9 mouse cellular contexts compared by ENCODE assay signal in the genomic region with DNA sequence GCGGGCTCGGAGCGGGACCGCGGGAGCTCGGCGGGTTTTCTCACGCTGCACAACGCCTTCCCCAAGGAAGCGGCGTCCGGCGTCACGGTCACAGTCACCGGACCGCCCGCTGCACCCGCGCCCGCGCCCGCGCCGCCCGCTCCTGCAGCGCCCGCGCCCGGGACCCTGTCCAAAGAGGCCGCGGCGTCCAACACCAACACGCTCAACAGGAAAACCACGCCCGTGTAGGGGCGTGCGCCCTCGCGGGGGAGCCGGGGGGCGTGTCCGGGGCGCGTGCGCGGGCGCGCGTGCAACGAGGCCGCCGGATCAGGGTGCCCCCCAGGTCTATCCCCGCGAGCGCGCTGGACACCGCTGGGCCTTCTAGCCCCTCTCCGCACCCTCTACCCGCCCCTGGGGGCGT. TPM values are rescaled to one million over a fixed set of nuclear protein-coding genes. Genes with fewer than 3 reads are reported as not detected.
A peak's percentile ranks its signal among the peaks of the same experiment; 100 is the strongest.
DNase-seq lines count a peak whose midpoint lies in the region; ATAC-seq lines count a peak whose summit lies in the region.
"Had no signal": no experiment of that assay in that cellular context is flagged by ENCODE, and none has a peak within 500 bp of the region (broad histone marks: within the 10 kb centered on the region; RNA-seq: fewer than 3 reads in every experiment).

No protein-coding gene starts in this region.

- no peaks in the 10 kb centered on the region; the same call in 1 of the 2 replicates for H3K9me3 ChIP-seq in forebrain, embryonic 10.5 days
- H3K9me3 ChIP-seq in hindbrain, embryonic 13.5 days = no peaks in the 10 kb centered on the region
- no peaks in the 10 kb centered on the region for H3K9me3 ChIP-seq in limb, embryonic 15.5 days
- H3K9me3 ChIP-seq in neural tube, embryonic 11.5 days (ENCODE audit: control insufficient read depth, low read length) = no peaks in the 10 kb centered on the region

- H3K9ac ChIP-seq in hindbrain, embryonic 13.5 days = peak overlapping the region; percentile 79
- H3K9ac ChIP-seq in limb, embryonic 15.5 days = peak overlapping the region; percentile 55
- peak overlapping the region; percentile 50 for H3K9ac ChIP-seq in neural tube, embryonic 11.5 days (ENCODE audit: low read length)

- DNase-seq in urinary bladder, postnatal 14 days (ENCODE audit: low spot score) = peak; percentile 5
- no peak for DNase-seq in urinary bladder, adult 2 months (ENCODE audit: low spot score)
- no peak for DNase-seq in forebrain, embryonic 10.5 days (ENCODE audit: extremely low spot score, low spot score)
- DNase-seq in neural tube, embryonic 11.5 days (ENCODE audit: low spot score) = peak; percentile 27

- H3K27me3 ChIP-seq in forebrain, embryonic 10.5 days (ENCODE audit: poor library complexity, severe bottlenecking) = peaks cover 89% of the 10 kb centered on the region
- peaks cover 85% of the 10 kb centered on the region for H3K27me3 ChIP-seq in hindbrain, embryonic 13.5 days
- peaks cover 88% of the 10 kb centered on the region for H3K27me3 ChIP-seq in limb, embryonic 15.5 days
- H3K27me3 ChIP-seq in neural tube, embryonic 11.5 days (ENCODE audit: control insufficient read depth, insufficient read depth, low read length) = peaks cover 58% of the 10 kb centered on the region

- peak overlapping the region; percentile 66 for H3K4me3 ChIP-seq in forebrain, embryonic 10.5 days
- H3K4me3 ChIP-seq in hindbrain, embryonic 13.5 days = peak overlapping the region; percentile 61
- peak overlapping the region; percentile 57 for H3K4me3 ChIP-seq in limb, embryonic 15.5 days
- peak overlapping the region; percentile 56 for H3K4me3 ChIP-seq in neural tube, embryonic 11.5 days (ENCODE audit: low read depth, low read length)

- 0% methylated on average over 37 of the region's 60 CpGs for WGBS in forebrain, embryonic 10.5 days
- WGBS in hindbrain, embryonic 13.5 days = under 1% methylated on average over 38 of the region's 60 CpGs
- WGBS in limb, embryonic 15.5 days = under 1% methylated on average over 33 of the region's 60 CpGs
- under 1% methylated on average over 48 of the region's 60 CpGs for WGBS in neural tube, embryonic 11.5 days

- ATAC-seq in hindbrain, embryonic 13.5 days (ENCODE audit: low FRiP score) = peak; percentile 26; the same call in 1 of the 2 replicates
- 0 out of 2 replicates have a peak, but pooled peaks have one; percentile 17 for ATAC-seq in limb, embryonic 15.5 days (ENCODE audit: insufficient number of reproducible peaks, low FRiP score, low TSS enrichment, low read depth)
- no peak for ATAC-seq in neural tube, embryonic 11.5 days (ENCODE audit: insufficient read depth, low FRiP score, low TSS enrichment)
- ATAC-seq in frontal cortex, adult (ENCODE audit: low TSS enrichment) = no peak
- ATAC-seq in CD4-positive, CD25-positive, alpha-beta regulatory T cell, adult 4 months = no peak

- peak overlapping the region; percentile 94 for H3K4me2 ChIP-seq in hindbrain, embryonic 13.5 days
- peak overlapping the region; percentile 100 for H3K4me2 ChIP-seq in limb, embryonic 15.5 days
- peak overlapping the region; percentile 98 for H3K4me2 ChIP-seq in neural tube, embryonic 11.5 days (ENCODE audit: low read depth)

- H3K27ac ChIP-seq in forebrain, embryonic 10.5 days = peak overlapping the region; percentile 78
- H3K27ac ChIP-seq in hindbrain, embryonic 13.5 days = no peak overlapping the region
- H3K27ac ChIP-seq in limb, embryonic 15.5 days = no peak overlapping the region
- no peak overlapping the region for H3K27ac ChIP-seq in neural tube, embryonic 11.5 days (ENCODE audit: low read depth, low read length)
- H3K27ac ChIP-seq: macrophage had no signal

- H3K36me3 ChIP-seq in forebrain, embryonic 10.5 days (replicated peaks) = no peaks in the 10 kb centered on the region
- no peaks in the 10 kb centered on the region for H3K36me3 ChIP-seq in hindbrain, embryonic 13.5 days
- H3K36me3 ChIP-seq in limb, embryonic 15.5 days = no peaks in the 10 kb centered on the region
- no peaks in the 10 kb centered on the region for H3K36me3 ChIP-seq in neural tube, embryonic 11.5 days (ENCODE audit: control insufficient read depth, insufficient read depth, low read length)

- peaks cover 29% of the 10 kb centered on the region for H3K4me1 ChIP-seq in forebrain, embryonic 10.5 days
- H3K4me1 ChIP-seq in hindbrain, embryonic 13.5 days (replicated peaks) = peaks cover 29% of the 10 kb centered on the region
- H3K4me1 ChIP-seq in limb, embryonic 15.5 days = peaks cover 25% of the 10 kb centered on the region
- peaks cover 2% of the 10 kb centered on the region; the same call in 1 of the 2 replicates for H3K4me1 ChIP-seq in neural tube, embryonic 11.5 days (ENCODE audit: control insufficient read depth, insufficient read depth, low read length)

RNA-seq across cellular contexts. Expression of gene Cacng6, which starts 8.6 kb away (rescaled TPM):
- polyA plus RNA-seq in urinary bladder, adult 2 months (2012; rRNA removed) = not detected in 2 replicates
- polyA plus RNA-seq in forebrain, embryonic 10.5 days (2016; fragmentation: Nextera tagmentation; extraction: Ambion mirVana) = 0.22 and 0.27 TPM in 2 replicates
- polyA plus RNA-seq in hindbrain, embryonic 13.5 days (2015; fragmentation: Nextera tagmentation; extraction: Ambion mirVana) = 0.13 and 0.16 TPM in 2 replicates
- 6.7 and 15.4 TPM in 2 replicates for polyA plus RNA-seq in limb, embryonic 15.5 days (2015; fragmentation: Nextera tagmentation; extraction: Ambion mirVana)
- polyA plus RNA-seq in neural tube, embryonic 11.5 days (2014; fragmentation: Nextera tagmentation; extraction: Ambion mirVana) = 1.4 and 1.6 TPM in 2 replicates
- not detected for polyA plus RNA-seq in CD4-positive, CD25-positive, alpha-beta regulatory T cell, adult 4 months (2017; shearing (Covaris generic))
- polyA plus RNA-seq: macrophage had no signal

RNA-seq across cellular contexts. Expression of gene Cacng8, which starts 24.9 kb away (rescaled TPM):
- 0.15 TPM in 1 of 2 replicates, not detected in the other for polyA plus RNA-seq in urinary bladder, adult 2 months (2012; rRNA removed)
- polyA plus RNA-seq in forebrain, embryonic 10.5 days (2016; fragmentation: Nextera tagmentation; extraction: Ambion mirVana) = 6.7 and 7.1 TPM in 2 replicates
- 12.4 and 12.9 TPM in 2 replicates for polyA plus RNA-seq in hindbrain, embryonic 13.5 days (2015; fragmentation: Nextera tagmentation; extraction: Ambion mirVana)
- polyA plus RNA-seq in limb, embryonic 15.5 days (2015; fragmentation: Nextera tagmentation; extraction: Ambion mirVana) = 2.4 and 2.6 TPM in 2 replicates
- 4.9 and 5.1 TPM in 2 replicates for polyA plus RNA-seq in neural tube, embryonic 11.5 days (2014; fragmentation: Nextera tagmentation; extraction: Ambion mirVana)
- not detected for polyA plus RNA-seq in CD4-positive, CD25-positive, alpha-beta regulatory T cell, adult 4 months (2017; shearing (Covaris generic))
- polyA plus RNA-seq: macrophage had no signal

Comparison
In these comparisons a context has a peak if more than half of its experiments do, and no peak if none do; other contexts are left out.
1. DNase-seq: peak in urinary bladder, postnatal 14 days (single experiment) and neural tube, embryonic 11.5 days (single experiment); none in urinary bladder, adult 2 months (single experiment) and forebrain, embryonic 10.5 days (single experiment).
2. ATAC-seq: peak in hindbrain, embryonic 13.5 days (single experiment) and limb, embryonic 15.5 days (single experiment); none in neural tube, embryonic 11.5 days (single experiment), frontal cortex, adult (single experiment) and CD4-positive, CD25-positive, alpha-beta regulatory T cell, adult 4 months (single experiment).
3. Peak in every context shown above with its lines, with median percentiles within 50 percentile points of each other: H3K4me3 ChIP-seq, H3K4me2 ChIP-seq and H3K9ac ChIP-seq.